Mouse (Mus musculus) liver, adult 2 months (tissue): ENCODE measurements around the gene Acvr1b.

Experiments
- CTCF ChIP-seq: fragments of 200-500 bp; IDR thresholded peaks from 2 replicates; pipeline ENCODE4 v1.5.1; 2011; ENCODE audit warnings: low read depth, low read length, control low read depth
- POLR2A ChIP-seq: fragments of 200-500 bp; IDR thresholded peaks from 2 replicates; pipeline ENCODE4 v1.6.1; 2011; ENCODE audit warnings: low read length, control low read depth; ENCODE audit not compliant: insufficient read depth; ENCODE audit errors: extremely low read depth

- no peak for TF ChIP-seq POLR2A
- TF ChIP-seq CTCF: no peak
Observed at GRCm38 (mm10) chr15:101163056-101163458, 10.8 kb upstream of the Acvr1b start.
